Mouse (Mus musculus) heart, postnatal 0 days (tissue): ENCODE measurements at regions not wholly inside any gene's neighbourhood (a gene's known extent, or its start where the extent isn't known, plus 50 kb on each side); places are given as distances from the start of the nearest gene placed in this dataset.

Experiments
- ATAC-seq: fragments of 200-750 bp; cut with Nextera tagmentation; 2 replicates; pipeline ENCODE4 v1.8.0; 2017; ENCODE audit warnings: low read depth, moderate number of reproducible peaks, moderate library complexity; ENCODE audit not compliant: insufficient read depth
- DNase-seq: peaks from one replicate; pipeline ENCODE4 v3.0.0-alpha.2; 2016; ENCODE audit warnings: low spot score
- H3K27ac ChIP-seq: fragments of 300-500 bp; sonication (generic); 2 replicates; pipeline ENCODE4 v1.5.1; 2014; ENCODE audit warnings: low read depth, mild to moderate bottlenecking
- H3K27me3 ChIP-seq: fragments of 300-500 bp; sonication (generic); 2 replicates; pipeline ENCODE4 v1.6.1; 2014; ENCODE audit warnings: low read length, mixed read lengths; ENCODE audit not compliant: control insufficient read depth, insufficient read depth
- H3K36me3 ChIP-seq: fragments of 300-500 bp; sonication (generic); replicated peaks from 2 replicates; pipeline ENCODE4 v1.6.1; 2014; ENCODE audit warnings: low read length, mixed read lengths; ENCODE audit not compliant: control insufficient read depth, insufficient read depth
- H3K4me1 ChIP-seq: fragments of 300-500 bp; sonication (generic); 2 replicates; pipeline ENCODE4 v1.6.1; 2014; ENCODE audit warnings: antibody characterized with exemption; ENCODE audit not compliant: control insufficient read depth, insufficient read depth
- H3K4me2 ChIP-seq: fragments of 300-500 bp; sonication (generic); 2 replicates; pipeline ENCODE4 v1.6.1; 2014; ENCODE audit warnings: low read depth, mild to moderate bottlenecking, low read length, moderate library complexity
- H3K4me3 ChIP-seq: fragments of 300-500 bp; sonication (generic); 2 replicates; pipeline ENCODE4 v1.5.1; 2014; ENCODE audit warnings: low read depth, low read length
- H3K9ac ChIP-seq: fragments of 300-500 bp; sonication (generic); replicated peaks from 2 replicates; pipeline ENCODE4 v1.6.1; 2014; ENCODE audit warnings: low read depth, low read length, mixed read lengths
- H3K9me3 ChIP-seq: fragments of 300-500 bp; sonication (generic); replicated peaks from 2 replicates; pipeline ENCODE4 v1.6.1; 2016; ENCODE audit warnings: low read length; ENCODE audit not compliant: control insufficient read depth
- CTCF ChIP-seq: IDR thresholded peaks from 2 replicates; pipeline ENCODE4 v1.5.1; 2016; ENCODE audit warnings: antibody characterized with exemption, control low read depth, low read depth
- EP300 ChIP-seq: IDR thresholded peaks from 2 replicates; pipeline ENCODE4 v1.6.1; 2016; ENCODE audit warnings: antibody characterized with exemption, low read depth
- WGBS: fragments of 180-500 bp; shearing (Covaris S2); extraction: QIAGEN DNeasy Blood & Tissue Kit; methylation state at CpG from one replicate; pipeline ENCODE4 v1.1.7; 2014; 5-methylcytosine and 5-hydroxymethylcytosine counted together

- Histone ChIP-seq H3K27me3 (no peaks in the 10 kb centered on the region), H3K4me3 (no peak overlapping the region), H3K36me3 (no peaks in the 10 kb centered on the region), H3K9me3 (no peaks in the 10 kb centered on the region), H3K27ac (no peak overlapping the region), H3K4me2 (no peak overlapping the region), H3K4me1 (no peaks in the 10 kb centered on the region), H3K9ac (no peak overlapping the region)
- DNase-seq (no peak), ATAC-seq (no peak)
- TF ChIP-seq EP300 (no peak), CTCF (no peak)
These were observed 437.3 kb downstream of the Wdr11 start for GRCm38 (mm10) chr7:130028945-130029344.

GRCm38 (mm10) chr7:130030711-130031110 lies 439.0 kb downstream of the Wdr11 start:
- 77% methylated on average over 4 of the region's 4 CpGs for WGBS
- no peaks in the 10 kb centered on the region for H3K9me3 ChIP-seq
- TF ChIP-seq EP300, result no peak
- no peak overlapping the region for H3K4me3 ChIP-seq
- no peaks in the 10 kb centered on the region for H3K27me3 ChIP-seq
- no peak for DNase-seq
- ATAC-seq, result no peak
- H3K36me3 ChIP-seq, result no peaks in the 10 kb centered on the region
- H3K27ac ChIP-seq, result no peak overlapping the region
- H3K4me2 ChIP-seq, result no peak overlapping the region
- no peak overlapping the region for H3K9ac ChIP-seq
- H3K4me1 ChIP-seq, result no peaks in the 10 kb centered on the region

- Histone ChIP-seq H3K9me3 (no peaks in the 10 kb centered on the region), H3K9ac (no peak overlapping the region), H3K4me3 (no peak overlapping the region), H3K36me3 (no peaks in the 10 kb centered on the region), H3K27me3 (no peaks in the 10 kb centered on the region), H3K27ac (no peak overlapping the region), H3K4me2 (no peak overlapping the region), H3K4me1 (no peaks in the 10 kb centered on the region)
- TF ChIP-seq CTCF, result no peak
- TF ChIP-seq EP300, result no peak
- 78% methylated on average over 5 of the region's 5 CpGs for WGBS
- no peak for ATAC-seq
- no peak for DNase-seq
These were observed 444.6 kb downstream of the Wdr11 start for GRCm38 (mm10) chr7:130036235-130036634.

GRCm38 (mm10) chr7:130036845-130037572 lies 445.3 kb downstream of the Wdr11 start:
- Histone ChIP-seq H3K4me3 (no peak overlapping the region), H3K9ac (no peak overlapping the region), H3K27me3 (no peaks in the 10 kb centered on the region), H3K27ac (no peak overlapping the region), H3K4me2 (no peak overlapping the region), H3K9me3 (no peaks in the 10 kb centered on the region), H3K36me3 (no peaks in the 10 kb centered on the region), H3K4me1 (no peaks in the 10 kb centered on the region)
- ATAC-seq (no peak), DNase-seq (no peak)
- TF ChIP-seq CTCF (no peak), EP300 (no peak)
- 79% methylated on average over 8 of the region's 8 CpGs for WGBS

- Histone ChIP-seq H3K4me1 (no peaks in the 10 kb centered on the region), H3K4me2 (no peak overlapping the region), H3K4me3 (no peak overlapping the region), H3K9me3 (no peaks in the 10 kb centered on the region), H3K36me3 (no peaks in the 10 kb centered on the region), H3K27me3 (no peaks in the 10 kb centered on the region), H3K27ac (no peak overlapping the region), H3K9ac (no peak overlapping the region)
- TF ChIP-seq CTCF (no peak), EP300 (no peak)
- 35% methylated on average over 4 of the region's 4 CpGs for WGBS
- peak; percentile 11; the same call in 1 of the 2 replicates for ATAC-seq
- no peak for DNase-seq
These were observed 445.9 kb downstream of the Wdr11 start for GRCm38 (mm10) chr7:130037573-130037925.

GRCm38 (mm10) chr7:130040596-130040995 lies 448.9 kb downstream of the Wdr11 start:
- peaks cover 13% of the 10 kb centered on the region for H3K4me1 ChIP-seq
- no peak overlapping the region for H3K27ac ChIP-seq
- no peak overlapping the region for H3K9ac ChIP-seq
- no peaks in the 10 kb centered on the region for H3K9me3 ChIP-seq
- TF ChIP-seq CTCF, result no peak
- TF ChIP-seq EP300, result no peak
- DNase-seq (no peak), ATAC-seq (no peak)
- no peak overlapping the region for H3K4me3 ChIP-seq
- H3K27me3 ChIP-seq, result no peaks in the 10 kb centered on the region
- no peaks in the 10 kb centered on the region for H3K36me3 ChIP-seq
- no peak overlapping the region for H3K4me2 ChIP-seq
- WGBS, result 76% methylated on average over 8 of the region's 8 CpGs
